Mouse (Mus musculus): Measurements from ENCODE around the gene Ddx39b.

Ddx39b gene

DNA sequence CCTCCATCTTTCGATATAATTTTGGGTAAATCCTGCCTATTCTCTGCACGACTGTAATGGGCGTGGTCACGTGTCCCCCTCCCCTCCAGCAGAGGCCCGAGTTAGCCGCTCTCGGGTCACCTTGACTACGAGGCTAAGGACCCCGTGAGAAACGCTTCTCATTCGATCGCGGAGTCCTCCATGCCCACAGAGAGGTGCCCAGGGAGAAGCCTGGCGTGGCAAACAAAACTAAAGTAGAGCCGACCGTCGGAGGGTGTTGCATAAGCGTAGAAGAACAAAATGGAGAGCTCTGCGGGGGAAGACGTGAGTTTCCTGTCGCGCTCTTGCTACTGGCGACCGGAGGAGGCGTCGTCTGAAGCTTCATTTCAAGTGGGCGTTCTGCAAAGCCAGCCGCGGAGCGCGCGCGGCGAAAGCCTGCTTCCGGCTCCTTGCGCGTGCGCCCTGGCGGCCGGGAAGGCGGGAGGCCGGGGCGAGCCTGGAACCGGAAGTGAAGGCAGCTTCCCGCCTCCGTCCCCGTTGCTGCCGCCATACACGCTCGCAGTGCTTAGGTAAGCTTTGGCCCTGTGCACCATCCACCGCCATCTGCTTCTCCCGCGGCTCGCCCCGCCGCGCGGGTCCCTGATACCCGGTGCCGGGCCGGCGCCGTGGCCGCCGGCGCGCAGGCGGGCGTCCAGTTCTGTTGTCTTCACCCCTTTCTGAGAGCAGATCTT, at the start of gene Ddx39b:
Ddx39b (plus strand) TSS at position 442 of the 710 bp plus-strand sequence.
- DNase-seq (ENCODE audit: low spot score) = peak; percentile 98

DNA sequence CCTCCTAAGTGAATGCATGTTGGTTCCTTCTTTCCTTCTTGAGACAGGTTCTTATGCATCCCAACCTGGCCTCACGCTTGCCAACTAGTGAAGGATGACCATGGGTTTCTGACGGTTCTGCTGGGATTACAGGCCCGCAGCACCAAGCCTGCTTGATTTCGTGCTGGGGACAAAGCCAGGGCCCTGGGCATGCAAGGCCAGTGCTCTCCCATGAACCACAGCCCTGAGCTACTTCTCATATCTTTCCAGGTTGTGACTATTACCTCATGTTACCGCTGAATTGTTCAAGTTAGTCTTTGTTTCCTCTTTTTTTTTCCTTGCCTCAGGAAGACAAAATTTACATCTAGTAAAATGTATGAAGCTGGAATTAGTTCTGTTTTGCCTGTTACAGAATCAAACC, 48.6 kb upstream of the Ddx39b start:
- no peak for DNase-seq (ENCODE audit: low spot score)

DNA sequence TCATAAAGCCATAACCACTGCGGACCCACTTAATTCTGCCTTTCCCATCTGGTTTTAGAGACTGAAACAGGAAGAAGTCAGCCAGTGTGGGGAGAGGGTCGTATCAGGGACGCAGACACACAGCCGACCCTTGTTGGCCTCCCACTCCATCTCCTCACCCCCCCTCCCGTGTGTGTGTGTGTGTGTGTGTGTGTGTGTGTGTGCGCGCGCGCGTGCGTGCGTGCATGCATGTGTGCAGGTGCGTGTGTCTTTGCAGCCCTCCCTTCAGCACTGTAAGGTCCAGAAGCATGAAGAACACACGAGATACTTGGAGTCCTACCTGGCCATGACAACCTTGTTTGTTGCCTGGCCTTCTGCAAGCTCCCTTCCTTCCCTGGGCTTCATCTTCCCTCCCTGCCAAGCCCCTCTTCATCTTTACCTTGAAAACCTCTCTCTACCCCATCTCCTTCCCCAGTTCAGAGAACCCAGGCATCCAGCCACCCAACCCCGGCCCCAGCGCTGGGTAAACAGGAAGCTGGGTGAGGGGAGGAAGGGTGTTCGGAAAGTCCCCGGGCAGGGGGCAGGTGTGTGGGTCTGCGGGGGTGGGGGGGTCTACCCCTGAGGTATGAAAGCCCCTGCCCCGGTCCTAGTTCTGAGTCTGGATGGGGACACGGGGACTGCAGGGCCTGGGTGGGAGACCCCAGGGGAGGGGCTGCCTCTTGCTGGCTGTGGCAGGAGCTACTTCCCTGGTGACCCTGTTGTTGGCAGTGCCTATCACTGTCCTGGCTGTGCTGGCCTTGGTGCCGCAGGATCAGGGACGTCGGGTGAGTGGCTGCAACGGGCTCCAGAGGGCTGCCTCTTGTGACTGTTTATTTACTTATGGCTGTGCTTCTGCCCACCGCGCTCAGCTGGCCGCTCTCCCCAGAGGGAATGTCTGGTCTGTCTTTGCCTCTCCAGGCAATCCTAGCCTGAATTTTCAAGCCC, 47.4 kb upstream of the Ddx39b start, which contains the start of gene Ltb:
Ltb (plus strand) TSS at position 559 of the 963 bp plus-strand sequence.
- peak; percentile 40 for DNase-seq (ENCODE audit: low spot score)

DNA sequence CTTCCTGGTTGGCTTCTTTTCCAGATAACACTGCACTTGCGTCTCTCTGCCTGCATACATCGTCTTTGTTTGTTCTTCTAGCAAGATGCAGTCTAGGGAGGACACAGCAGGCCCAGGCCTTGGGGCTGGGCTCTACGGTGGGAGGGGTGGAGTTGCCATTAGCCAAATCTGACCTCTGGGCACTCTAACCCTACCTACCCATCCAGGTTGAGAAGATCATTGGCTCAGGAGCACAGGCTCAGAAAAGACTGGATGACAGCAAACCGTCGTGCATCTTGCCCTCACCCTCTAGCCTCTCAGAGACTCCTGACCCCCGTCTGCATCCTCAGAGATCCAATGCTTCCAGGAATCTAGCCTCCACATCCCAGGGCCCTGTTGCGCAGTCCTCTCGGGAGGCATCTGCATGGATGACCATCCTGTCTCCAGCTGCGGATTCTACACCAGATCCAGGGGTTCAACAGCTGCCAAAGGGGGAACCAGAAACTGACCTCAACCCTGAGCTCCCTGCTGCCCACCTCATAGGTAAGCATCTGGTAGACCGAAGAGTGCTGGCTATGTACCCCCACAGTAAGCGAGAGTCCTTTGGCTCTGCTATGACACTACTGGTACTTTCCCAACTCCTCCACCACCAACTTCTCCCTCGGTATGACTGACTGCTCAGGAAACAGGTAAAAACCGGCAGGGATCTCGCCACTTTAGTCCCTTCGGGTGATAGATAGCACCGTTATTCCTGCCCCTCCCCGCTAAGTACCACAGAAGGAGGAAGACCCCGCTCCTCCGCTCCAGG, 46.5 kb upstream of the Ddx39b start:
- DNase-seq (ENCODE audit: low spot score) = no peak

DNA sequence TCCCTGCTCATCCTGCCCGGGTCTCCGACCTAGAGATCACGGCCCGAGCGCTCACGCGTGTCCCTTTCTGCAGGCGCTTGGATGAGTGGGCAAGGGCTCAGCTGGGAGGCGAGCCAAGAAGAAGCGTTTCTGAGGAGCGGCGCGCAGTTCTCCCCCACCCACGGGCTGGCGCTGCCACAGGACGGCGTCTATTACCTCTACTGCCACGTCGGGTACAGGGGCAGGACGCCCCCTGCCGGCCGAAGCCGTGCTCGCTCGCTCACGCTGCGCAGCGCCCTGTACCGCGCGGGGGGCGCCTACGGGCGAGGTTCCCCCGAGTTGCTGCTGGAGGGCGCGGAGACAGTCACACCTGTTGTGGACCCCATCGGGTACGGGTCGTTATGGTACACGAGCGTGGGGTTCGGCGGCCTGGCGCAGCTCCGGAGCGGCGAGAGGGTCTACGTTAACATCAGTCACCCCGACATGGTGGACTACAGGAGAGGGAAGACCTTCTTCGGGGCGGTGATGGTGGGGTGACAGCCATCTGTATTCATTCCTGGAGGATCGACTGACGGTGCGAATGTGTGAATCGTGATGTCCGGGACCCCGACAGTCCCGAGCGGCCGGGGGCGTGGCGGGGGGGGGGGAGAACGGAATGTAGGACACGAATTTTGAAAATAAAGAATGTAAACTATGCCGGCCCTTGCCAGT, 45.8 kb upstream of the Ddx39b start:
- peak; percentile 82 for DNase-seq (ENCODE audit: low spot score)

DNA sequence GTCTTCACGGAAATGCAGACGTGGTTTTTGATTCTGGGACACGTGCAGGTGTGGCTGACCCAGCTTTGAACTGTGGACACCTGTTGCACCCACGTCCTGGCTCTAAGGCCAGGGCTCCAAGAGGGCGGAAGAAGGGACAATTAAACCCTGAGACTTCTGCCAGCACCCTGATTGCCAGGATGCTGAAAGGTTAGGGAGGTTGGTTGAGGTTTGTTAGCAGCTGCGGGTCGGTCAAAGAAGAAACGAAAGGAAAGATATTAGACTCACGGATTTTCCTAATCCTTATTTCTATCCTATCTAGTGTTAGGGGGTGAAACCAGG, 45.3 kb upstream of the Ddx39b start:
- DNase-seq (ENCODE audit: low spot score) = no peak

DNA sequence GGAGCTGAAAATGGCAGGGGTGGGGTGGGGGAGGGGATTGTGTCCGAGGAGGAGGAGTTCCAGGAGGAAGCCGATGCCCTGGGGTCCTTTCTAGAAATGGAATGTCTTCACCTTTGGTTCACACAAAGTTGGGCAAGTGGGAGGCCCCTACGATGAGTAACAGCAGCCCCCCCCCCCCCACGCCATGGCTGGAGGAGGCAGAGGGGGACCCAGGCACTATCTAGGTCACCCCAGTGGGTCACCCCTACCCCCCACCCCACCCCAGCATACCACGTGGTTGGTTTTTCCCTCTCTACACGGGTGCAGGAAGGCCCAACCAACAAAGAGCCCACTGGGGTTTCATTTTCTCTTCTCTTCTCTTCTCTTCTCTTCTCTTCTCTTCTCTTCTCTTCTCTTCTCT, 44.4 kb upstream of the Ddx39b start:
- DNase-seq (ENCODE audit: low spot score) = no peak

DNA sequence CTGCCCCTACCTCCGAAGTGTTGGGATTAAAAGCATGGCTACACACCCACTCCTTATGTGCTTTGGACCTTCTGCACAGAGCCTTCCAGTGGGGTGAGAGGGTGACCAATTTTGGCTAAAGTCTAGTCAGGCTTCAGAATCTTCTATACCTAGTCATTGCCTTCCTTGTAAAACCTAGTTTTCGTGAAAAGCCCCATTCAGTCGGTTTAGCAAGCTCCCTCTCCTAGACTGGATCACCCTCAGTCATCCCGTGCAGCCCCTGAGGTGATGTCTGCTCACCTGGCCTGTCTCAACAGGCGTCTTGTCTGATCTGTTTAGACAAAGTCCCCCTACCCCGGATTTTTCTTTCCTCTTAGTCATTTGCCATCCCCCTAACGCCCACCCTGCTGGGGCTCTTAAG, 43.5 kb upstream of the Ddx39b start:
- no peak for DNase-seq (ENCODE audit: low spot score)

DNA sequence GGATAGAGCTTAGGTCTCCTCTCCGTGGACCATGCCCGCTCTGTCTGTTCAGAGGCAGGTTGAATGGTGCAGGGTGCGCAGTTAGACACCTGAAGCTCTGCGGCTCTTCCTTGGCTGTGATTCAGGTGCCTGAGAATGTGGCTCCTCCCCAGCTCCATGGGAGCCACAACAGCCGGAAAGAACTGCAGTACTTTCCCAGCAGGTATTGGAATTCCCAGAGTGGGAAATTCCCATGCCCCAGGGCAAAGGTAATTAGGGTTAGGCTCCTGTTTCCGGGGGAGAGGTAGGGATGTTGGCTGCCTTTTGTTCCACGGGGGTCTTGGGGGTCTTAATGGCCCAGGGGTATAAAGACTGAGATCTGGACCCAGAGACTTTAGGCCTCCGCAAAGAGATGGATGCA, 42.6 kb upstream of the Ddx39b start:
- no peak for DNase-seq (ENCODE audit: low spot score)

DNA sequence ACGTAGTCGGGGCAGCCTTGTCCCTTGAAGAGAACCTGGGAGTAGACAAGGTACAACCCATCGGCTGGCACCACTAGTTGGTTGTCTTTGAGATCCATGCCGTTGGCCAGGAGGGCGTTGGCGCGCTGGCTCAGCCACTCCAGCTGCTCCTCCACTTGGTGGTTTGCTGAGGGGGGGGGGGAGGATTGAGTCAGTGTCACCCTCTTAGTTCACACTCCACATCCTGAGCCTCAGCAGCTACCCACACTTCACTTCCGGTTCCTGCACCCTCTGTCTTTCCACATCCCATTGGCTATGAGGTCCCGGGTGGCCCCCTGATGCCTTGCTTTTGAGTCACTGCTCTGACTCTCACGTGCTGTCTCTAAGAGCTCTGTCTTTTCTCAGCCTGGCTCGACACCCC, 41.1 kb upstream of the Ddx39b start:
- no peak for DNase-seq (ENCODE audit: low spot score)

DNA sequence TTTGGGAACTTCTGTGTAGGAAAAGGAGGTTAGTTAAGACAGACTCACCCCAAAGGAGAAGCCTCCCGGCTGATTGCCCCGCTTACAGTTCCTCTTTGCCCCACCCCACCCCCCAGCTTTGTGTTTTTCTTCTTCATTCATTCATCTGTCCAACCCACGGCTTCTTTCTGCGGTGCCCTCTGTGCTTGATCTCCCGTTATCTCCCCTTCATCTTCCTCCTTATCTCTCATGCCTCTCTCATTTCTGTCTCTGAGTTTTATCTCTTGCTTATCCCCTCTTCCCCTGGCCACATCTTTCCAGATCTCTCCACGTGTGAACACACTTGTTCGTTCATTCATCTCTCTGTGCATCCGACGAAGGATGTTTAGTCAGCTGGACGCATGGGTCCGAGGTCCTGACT, 40.4 kb upstream of the Ddx39b start:
- no peak for DNase-seq (ENCODE audit: low spot score)

DNA sequence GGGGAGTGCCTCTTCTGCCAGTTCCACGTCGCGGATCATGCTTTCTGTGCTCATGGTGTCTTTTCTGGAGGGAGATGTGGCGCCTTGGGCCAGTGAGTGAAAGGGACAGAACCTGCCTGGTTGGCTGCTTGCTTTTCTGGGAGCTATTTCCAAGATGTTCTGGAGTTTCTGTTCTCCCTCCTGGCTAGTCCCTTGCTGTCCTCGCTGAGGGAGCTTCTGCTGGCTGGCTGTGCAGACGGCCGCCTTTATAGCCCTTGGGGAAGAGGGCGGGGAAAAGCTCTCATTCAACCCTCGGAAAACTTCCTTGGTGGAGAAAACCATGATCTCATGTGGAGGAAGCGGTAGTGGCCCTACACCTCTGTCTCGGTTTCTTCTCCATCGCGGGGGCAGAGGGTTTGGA, 39.8 kb upstream of the Ddx39b start, which contains the start of gene Tnf:
Tnf (minus strand) TSS at position 221 of the 400 bp plus-strand sequence.
- DNase-seq (ENCODE audit: low spot score) = no peak

DNA sequence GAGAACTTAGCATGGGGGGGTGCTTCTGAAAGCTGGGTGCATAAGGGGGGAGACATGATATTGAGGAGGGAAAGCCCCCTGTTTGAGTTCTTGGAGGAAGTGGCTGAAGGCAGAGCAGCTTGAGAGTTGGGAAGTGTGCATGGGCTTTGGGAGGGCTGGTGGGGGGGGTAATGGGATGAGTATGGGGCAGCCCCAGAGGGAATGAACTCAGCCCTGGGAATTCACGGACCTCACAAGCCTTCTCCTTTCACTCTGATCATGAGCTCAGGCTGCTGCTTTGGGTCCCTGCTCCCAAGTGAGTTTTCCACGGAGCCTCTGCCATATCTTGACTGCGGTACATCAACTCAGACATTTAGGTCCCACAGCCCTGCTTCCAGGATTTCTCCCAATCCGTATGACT, 39.1 kb upstream of the Ddx39b start:
- no peak for DNase-seq (ENCODE audit: low spot score)

DNA sequence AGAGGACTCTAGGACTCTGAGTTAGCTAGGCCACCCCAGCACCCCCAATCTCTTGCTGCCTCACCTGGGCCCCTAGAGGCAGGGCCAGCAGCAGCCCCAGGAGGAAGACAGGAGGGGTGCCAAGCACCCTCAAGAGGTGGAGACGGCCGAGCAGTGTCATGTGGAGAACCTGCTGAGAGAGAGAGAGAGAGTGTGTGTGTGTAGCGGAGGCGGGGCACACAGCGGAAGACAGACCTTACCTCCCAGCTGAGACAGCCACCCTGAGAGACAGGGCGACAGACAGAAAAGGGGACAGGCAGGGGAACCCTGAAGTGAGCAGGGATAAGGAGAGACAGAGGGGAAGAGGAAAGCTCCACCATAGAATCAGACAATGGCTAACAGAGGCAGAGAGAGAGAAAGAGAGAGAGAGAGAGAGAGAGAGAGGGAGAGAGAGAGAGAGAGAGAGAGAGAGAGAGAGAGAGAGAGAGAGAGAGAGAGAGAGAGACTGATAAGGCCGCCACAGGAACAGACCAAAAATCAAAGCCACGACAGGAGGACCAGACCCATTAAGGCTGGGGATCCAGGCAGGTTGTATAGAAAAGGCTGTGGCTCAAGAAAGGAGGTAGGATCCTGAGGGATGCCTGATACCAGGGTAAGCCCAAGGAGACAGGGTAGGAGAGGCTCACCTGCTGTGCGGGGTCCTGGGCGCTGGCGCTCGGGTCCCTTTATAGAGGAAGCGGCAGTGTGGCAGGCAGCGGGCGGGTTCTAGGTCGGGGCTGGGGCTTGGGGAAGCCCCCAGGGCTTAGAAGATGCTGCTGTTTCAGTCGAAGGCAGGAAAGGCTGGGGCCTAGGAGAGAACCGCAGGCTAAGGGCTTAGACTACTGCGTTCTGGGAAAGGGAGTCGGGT, 36.8 kb upstream of the Ddx39b start, which contains the start of gene Lta:
Lta (minus strand) TSS at position 858 of the 886 bp plus-strand sequence.
- no peak for DNase-seq (ENCODE audit: low spot score)

DNA sequence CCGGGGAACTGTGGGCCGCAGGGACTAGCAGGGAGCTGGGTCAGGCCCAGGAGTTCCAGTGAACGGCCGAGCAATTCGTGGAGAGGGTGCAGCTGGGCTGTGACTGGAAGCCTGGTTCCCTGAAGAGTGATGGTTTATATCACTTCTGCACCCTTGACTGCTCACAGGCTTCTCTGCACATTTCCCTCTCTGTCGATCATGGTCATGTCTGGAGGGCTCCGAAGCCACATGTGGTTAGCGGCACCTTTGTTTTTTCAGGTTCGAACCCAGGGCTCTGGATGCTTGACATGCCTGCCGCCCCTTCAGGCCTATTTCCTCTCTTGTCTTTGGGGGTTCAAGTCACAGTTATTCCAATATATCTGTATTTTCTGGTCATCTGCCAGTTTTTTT, 36.2 kb upstream of the Ddx39b start:
- no peak for DNase-seq (ENCODE audit: low spot score)

DNA sequence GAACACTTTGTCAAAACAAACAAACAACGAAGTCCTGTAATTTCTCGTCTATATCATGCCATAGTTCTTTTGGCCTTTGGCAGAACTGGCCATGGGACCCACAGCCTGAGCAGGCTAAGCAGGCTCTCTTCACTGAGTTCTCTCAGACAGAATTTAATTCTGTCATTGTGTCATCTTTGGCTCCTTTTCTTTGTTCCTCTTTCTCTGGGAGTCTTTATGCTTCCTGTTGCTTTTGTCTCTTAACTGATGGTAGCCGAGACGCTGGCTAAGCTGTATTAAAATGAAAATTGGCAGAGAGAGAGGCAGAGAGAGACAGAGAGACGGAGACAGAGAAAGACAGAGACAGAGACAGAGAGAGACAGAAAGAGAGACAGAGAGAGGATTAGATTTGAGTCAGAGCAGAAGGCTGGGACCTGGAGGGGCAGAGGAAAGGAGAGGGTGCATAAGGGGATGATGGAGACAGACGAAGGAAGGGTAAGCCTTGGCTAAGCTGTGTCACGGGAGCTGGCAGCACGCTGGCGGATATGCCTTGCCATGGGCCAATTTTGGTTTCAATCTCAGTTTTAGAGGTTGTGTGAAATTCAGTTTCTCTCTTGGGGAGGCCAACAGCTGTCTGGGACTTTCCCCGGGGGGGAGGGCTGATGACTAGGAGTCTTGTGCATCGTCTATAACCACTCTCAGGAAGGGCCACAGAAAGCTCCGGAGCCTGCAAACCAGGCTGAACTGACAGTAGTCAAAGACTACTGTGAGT, 31.6 kb upstream of the Ddx39b start:
- DNase-seq (ENCODE audit: low spot score) = no peak

DNA sequence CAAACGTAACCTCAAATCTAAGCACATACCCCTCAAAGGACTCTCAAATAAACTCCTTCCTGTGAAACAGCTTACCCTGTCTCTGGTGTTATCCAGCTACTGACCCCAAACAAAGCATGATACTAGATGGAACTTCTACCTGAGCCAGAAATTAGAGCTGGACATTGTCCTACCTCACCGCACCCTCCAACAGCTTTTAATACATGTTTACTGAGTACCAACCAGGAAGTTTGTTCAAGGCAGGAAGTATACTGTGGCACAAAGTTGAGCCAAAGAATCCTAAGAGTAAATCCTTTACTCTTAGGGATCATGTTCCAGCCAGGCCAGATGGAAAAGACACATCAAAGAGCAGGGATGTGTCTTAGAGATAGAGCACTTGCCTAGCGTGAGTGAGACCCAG, 31.0 kb upstream of the Ddx39b start:
- DNase-seq (ENCODE audit: low spot score) = no peak

DNA sequence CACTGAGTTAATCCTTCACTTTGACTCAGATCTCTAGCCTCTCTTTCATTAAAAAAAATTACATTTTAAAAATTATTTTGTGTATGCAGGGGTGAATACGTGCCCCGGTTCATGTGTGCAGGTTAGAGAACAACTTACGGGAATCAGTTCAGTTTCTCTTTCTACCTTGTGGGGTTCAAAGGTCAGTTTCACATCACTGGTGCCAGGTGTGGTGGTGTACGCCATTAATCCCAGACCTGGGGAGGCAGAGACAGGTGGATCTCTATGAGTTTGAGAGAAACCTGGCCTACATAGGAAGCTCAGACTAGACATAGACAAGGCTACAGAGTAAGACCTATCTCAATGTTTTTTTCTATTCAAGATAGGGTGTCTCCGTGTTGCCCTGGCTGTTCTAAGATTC, 28.5 kb upstream of the Ddx39b start:
- DNase-seq (ENCODE audit: low spot score) = no peak

DNA sequence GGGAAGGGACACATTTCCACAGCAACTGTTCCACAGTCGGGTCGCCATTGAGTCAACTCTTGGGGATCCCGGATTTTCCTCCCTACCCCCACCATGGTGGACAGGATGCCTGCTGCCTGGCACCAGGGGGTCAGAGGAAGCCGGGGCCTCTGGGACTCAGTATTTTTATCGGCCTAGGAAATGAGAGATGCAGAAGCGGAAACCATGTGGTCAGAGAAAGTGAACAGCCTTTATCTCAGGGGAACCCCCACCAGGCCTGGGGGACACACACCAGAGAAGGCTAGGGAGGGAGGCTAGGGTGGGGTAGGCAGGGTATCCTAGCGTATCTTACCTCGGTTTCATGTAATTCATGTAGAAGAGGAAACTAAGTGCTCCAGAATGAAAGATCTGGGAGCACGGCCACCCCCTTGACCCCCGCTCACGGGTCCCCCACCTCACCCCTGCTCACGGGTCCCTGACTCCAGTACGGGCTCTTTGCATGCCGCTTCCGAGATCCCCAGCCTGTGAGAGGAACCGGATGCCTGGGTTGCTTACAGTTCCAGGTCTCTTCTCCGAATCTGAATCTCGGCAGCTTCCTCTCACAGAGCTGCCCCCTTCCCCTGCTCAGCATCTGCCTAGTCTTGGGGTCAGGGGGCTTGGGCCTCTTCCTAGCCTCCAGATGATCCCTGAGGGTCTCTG, 22.9 kb upstream of the Ddx39b start:
- DNase-seq (ENCODE audit: low spot score) = no peak

All from MN1 (cell line).